Mouse (Mus musculus) MEL (cell line): ENCODE data around the gene Commd7. TPM values are rescaled to one million over a fixed set of nuclear protein-coding genes. Genes with fewer than 3 reads are reported as not detected.
A peak's percentile ranks its signal among the peaks of the same experiment; 100 is the strongest.

Experiments used
- DNase-seq: peaks from one replicate; pipeline ENCODE4 v3.0.0; 2011; ENCODE audit warnings: low read depth, low spot score
- H3K27ac ChIP-seq: 2 replicates; pipeline ENCODE4 v1.5.1; 2012; ENCODE audit warnings: low read depth, mild to moderate bottlenecking, control low read depth, low read length, moderate library complexity; ENCODE audit not compliant: control insufficient read depth
- H3K27me3 ChIP-seq, 2 experiments: fragments of 150-350 bp in 1 of 2; sonication (generic) in 1 of 2; 2 replicates each; pipeline ENCODE4 v1.6.1; 2012; ENCODE audit warnings: low read length in 2 of 2, mild to moderate bottlenecking in 2 of 2, improper control_type of control experiment in 1 of 2, moderate library complexity in 1 of 2; ENCODE audit not compliant: insufficient read depth in 2 of 2, control insufficient read depth in 1 of 2
- H3K36me3 ChIP-seq, 2 experiments: 2 replicates each; pipeline ENCODE4 v1.6.1; 2012 to 2014; ENCODE audit warnings: low read length in 2 of 2, improper control_type of control experiment in 1 of 2, inconsistent platforms in 1 of 2, mild to moderate bottlenecking in 1 of 2; ENCODE audit not compliant: insufficient read depth in 2 of 2, control insufficient read depth in 1 of 2
- H3K4me1 ChIP-seq, 2 experiments: fragments of 150-350 bp in 1 of 2; sonication (generic) in 1 of 2; 2 replicates each; pipeline ENCODE4 v1.6.1; 2012; ENCODE audit warnings: low read length in 2 of 2, improper control_type of control experiment in 1 of 2, mild to moderate bottlenecking in 1 of 2; ENCODE audit not compliant: insufficient read depth in 2 of 2, control insufficient read depth in 1 of 2
- H3K4me3 ChIP-seq, 2 experiments: fragments of 150-350 bp in 1 of 2; sonication (generic) in 1 of 2; 2 replicates each; pipeline ENCODE4 v1.5.1; 2012; ENCODE audit warnings: low read depth in 2 of 2, low read length in 2 of 2, mild to moderate bottlenecking in 2 of 2, moderate library complexity in 2 of 2, control low read depth in 1 of 2, improper control_type of control experiment in 1 of 2; ENCODE audit not compliant: control insufficient read depth in 1 of 2, insufficient read depth in 1 of 2
- H3K79me2 ChIP-seq: 2 replicates; pipeline ENCODE4 v1.6.1; 2012; ENCODE audit warnings: mild to moderate bottlenecking, low read length, moderate library complexity; ENCODE audit not compliant: control insufficient read depth, poor library complexity, insufficient read depth
- H3K9ac ChIP-seq: 2 replicates; pipeline ENCODE4 v1.6.1; 2012; ENCODE audit warnings: low read depth, mild to moderate bottlenecking, control low read depth, low read length, moderate library complexity; ENCODE audit not compliant: control insufficient read depth, poor library complexity, severe bottlenecking
- H3K9me3 ChIP-seq: fragments of 150-350 bp; sonication (generic); replicated peaks from 2 replicates; pipeline ENCODE4 v1.6.1; 2012; ENCODE audit warnings: mild to moderate bottlenecking, low read length, improper control_type of control experiment, moderate library complexity; ENCODE audit not compliant: insufficient read depth
- CHD1 ChIP-seq: IDR thresholded peaks from 2 replicates; pipeline ENCODE4 v1.6.1; 2012; ENCODE audit warnings: low read depth, mild to moderate bottlenecking, inconsistent platforms, low read length, improper control_type of control experiment
- GATA1 ChIP-seq: IDR thresholded peaks from 2 replicates; pipeline ENCODE4 v1.6.1; 2011; ENCODE audit warnings: low read depth, low read length, improper control_type of control experiment
- JUND ChIP-seq: IDR thresholded peaks from 2 replicates; pipeline ENCODE4 v1.6.1; 2011; ENCODE audit warnings: low read depth, mild to moderate bottlenecking, improper control_type of control experiment, low read length
- KAT2A ChIP-seq: conservative IDR thresholded peaks from 2 replicates; pipeline ENCODE4 v1.6.1; 2012; ENCODE audit warnings: low read depth, low read length, improper control_type of control experiment, inconsistent platforms
- MAFK ChIP-seq: IDR thresholded peaks from 2 replicates; pipeline ENCODE4 v1.6.1; 2011; ENCODE audit warnings: low read depth, mild to moderate bottlenecking, low read length, improper control_type of control experiment, borderline replicate concordance
- MAX ChIP-seq: IDR thresholded peaks from 2 replicates; pipeline ENCODE4 v1.6.1; 2011; ENCODE audit warnings: low read length, improper control_type of control experiment
- MXI1 ChIP-seq: IDR thresholded peaks from 2 replicates; pipeline ENCODE4 v1.6.1; 2011; ENCODE audit warnings: mild to moderate bottlenecking, low read depth, low read length, improper control_type of control experiment
- MYC ChIP-seq: IDR thresholded peaks from 2 replicates; pipeline ENCODE4 v1.6.1; 2011; ENCODE audit warnings: low read depth, mild to moderate bottlenecking, low read length, improper control_type of control experiment, moderate library complexity
- NELFE ChIP-seq: IDR thresholded peaks from 2 replicates; pipeline ENCODE4 v1.6.1; 2011; ENCODE audit warnings: low read depth, low read length, improper control_type of control experiment
- NRF1 ChIP-seq: IDR thresholded peaks from 2 replicates; pipeline ENCODE4 v1.6.1; 2014; ENCODE audit warnings: low read depth, mild to moderate bottlenecking, inconsistent platforms, low read length, improper control_type of control experiment, moderate library complexity; ENCODE audit not compliant: poor library complexity, insufficient read depth, severe bottlenecking
- POLR2A ChIP-seq, 2 experiments: IDR thresholded peaks; 2 replicates each; pipeline ENCODE4 v1.6.1; 2011 to 2012; ENCODE audit warnings: low read length in 2 of 2, mild to moderate bottlenecking in 2 of 2, control low read depth in 1 of 2, improper control_type of control experiment in 1 of 2, low read depth in 1 of 2, moderate library complexity in 1 of 2; ENCODE audit not compliant: control insufficient read depth in 1 of 2, insufficient read depth in 1 of 2, poor library complexity in 1 of 2
- RCOR1 ChIP-seq: IDR thresholded peaks from 2 replicates; pipeline ENCODE4 v1.6.1; 2012; ENCODE audit warnings: low read depth, mild to moderate bottlenecking, inconsistent platforms, low read length, improper control_type of control experiment
- SIN3A ChIP-seq: IDR thresholded peaks from 2 replicates; pipeline ENCODE4 v1.6.1; 2012; ENCODE audit warnings: low read length, improper control_type of control experiment, inconsistent platforms
- TBP ChIP-seq: IDR thresholded peaks from 2 replicates; pipeline ENCODE4 v1.8.0; 2011; ENCODE audit warnings: low read depth, low read length, improper control_type of control experiment
- USF1 ChIP-seq: IDR thresholded peaks from 2 replicates; pipeline ENCODE4 v1.6.1; 2014; ENCODE audit warnings: low read depth, mild to moderate bottlenecking, inconsistent platforms, low read length, improper control_type of control experiment, moderate library complexity
- USF2 ChIP-seq, 2 experiments: IDR thresholded peaks; 2 replicates each; pipeline ENCODE4 v1.6.1; 2011 to 2012; ENCODE audit warnings: improper control_type of control experiment in 2 of 2, low read length in 2 of 2, borderline replicate concordance in 1 of 2, inconsistent platforms in 1 of 2, low read depth in 1 of 2, mild to moderate bottlenecking in 1 of 2; ENCODE audit not compliant: insufficient read depth in 1 of 2
- ZMIZ1 ChIP-seq: IDR thresholded peaks from 2 replicates; pipeline ENCODE4 v1.6.1; 2012; ENCODE audit warnings: low read depth, mild to moderate bottlenecking, inconsistent platforms, low read length, improper control_type of control experiment, moderate library complexity
- ZNF384 ChIP-seq: IDR thresholded peaks from 2 replicates; pipeline ENCODE4 v1.6.1; 2012; ENCODE audit warnings: low read depth, mild to moderate bottlenecking, inconsistent platforms, low read length, improper control_type of control experiment
- polyA plus RNA-seq, 2 experiments: library from polyadenylated mRNA; stranded (reverse) in 1 of 2; unstranded in 1 of 2; fragments of >175 nt in 1 of 2; fragments of >200 nt in 1 of 2; gene quantifications; 2 replicates each; pipeline versions ENCODE4 v1.2.1 to v1.2.4; 2012; ENCODE audit warnings: low replicate concordance in 2 of 2, low read depth in 1 of 2; ENCODE audit not compliant: insufficient read length in 2 of 2, insufficient read depth in 1 of 2, missing spikeins in 1 of 2
- total RNA-seq: library from RNA; depleted of rRNA; stranded (reverse); fragments of 300-350 nt; gene quantifications from 2 replicates; pipeline ENCODE4 v1.2.3, GENCODE M21; 2012

Commd7 gene
- total and polyA plus RNA-seq, 3 experiments, result 25.5 to 36.1 TPM; not detected in 1

- H3K27me3 ChIP-seq, result no peaks in the 10 kb centered on the region
Observed at GRCm38 (mm10) chr2:153611743-153612142, 20.8 kb downstream of the Commd7 start.

GRCm38 (mm10) chr2:153611241-153611630 is 21.3 kb downstream of the Commd7 start:
- H3K79me2 ChIP-seq, result no peaks in the 10 kb centered on the region
- TF ChIP-seq TBP (peak; percentile 8; the same call in 1 of the 2 replicates), MAX (no peak), RCOR1 (no peak), MYC (no peak), POLR2A (IDR thresholded peaks at IDR 0.05; ENCODE audit: control insufficient read depth in 1 of 2, insufficient read depth in 1 of 2, low read depth in 1 of 2, low read length in 2 of 2, poor library complexity in 1 of 2) (no peak)
- TF ChIP-seq, all 39 proteins: peak for 1
- Histone ChIP-seq H3K27me3 (no peaks in the 10 kb centered on the region), H3K27ac (peak overlapping the region; percentile 73), H3K4me3 (peak overlapping the region in 1 of 2 experiments; percentile 13; a peak in 1 of 4 replicates), H3K4me1 (peaks cover 19 to 36% of the 10 kb centered on the region in 2 experiments), H3K36me3 (peaks cover 0 to 29% of the 10 kb centered on the region in 2 experiments; a peak in 2 of 4 replicates), H3K9ac (peak overlapping the region; percentile 69), H3K9me3 (no peaks in the 10 kb centered on the region)
- DNase-seq, result no peak

More at GRCm38 (mm10) chr2:153611743-153612142, 20.8 kb downstream of the Commd7 start:
- H3K79me2 ChIP-seq, result no peaks in the 10 kb centered on the region
- H3K27ac ChIP-seq, result no peak overlapping the region
- no peak overlapping the region for H3K9ac ChIP-seq
- H3K4me3 ChIP-seq, result no peak overlapping the region
- TF ChIP-seq ZMIZ1 (no peak), GATA1 (no peak), ZNF384 (no peak), KAT2A (no peak), USF1 (no peak), POLR2A (IDR thresholded peaks at IDR 0.05; ENCODE audit: control insufficient read depth in 1 of 2, insufficient read depth in 1 of 2, low read depth in 1 of 2, low read length in 2 of 2, poor library complexity in 1 of 2) (no peak), MAFK (no peak), NELFE (no peak), SIN3A (no peak), USF2 (IDR thresholded peaks at IDR 0.05; ENCODE audit: borderline replicate concordance in 1 of 2, insufficient read depth in 1 of 2, low read depth in 1 of 2, low read length in 2 of 2) (no peak), MXI1 (no peak), JUND (no peak), NRF1 (no peak), CHD1 (no peak)
- TF ChIP-seq, all 39 proteins: peak for 0
- H3K9me3 ChIP-seq, result no peaks in the 10 kb centered on the region
- no peak for DNase-seq
- peaks cover 19 to 36% of the 10 kb centered on the region in 2 experiments for H3K4me1 ChIP-seq
- H3K36me3 ChIP-seq, result peaks cover 0 to 29% of the 10 kb centered on the region in 2 experiments; a peak in 2 of 4 replicates
